Mouse (Mus musculus): ENCODE results near the gene Exosc8. TPM values are rescaled to one million over a fixed set of nuclear protein-coding genes. Genes with fewer than 3 reads are reported as not detected.

The Exosc8 gene
- 10 to 100 TPM; 19.0 to 19.7 TPM for total RNA-seq (2021)
- 10.7 and 19.9 TPM in 2 replicates for polyA plus RNA-seq (2012; rRNA removed)
- long read RNA-seq, transcript Exosc8-201 (11 exons, 1,300 nt): major isoform, 9 of 10 reads
- long read RNA-seq, partial matches to known transcripts: 0 of 10 reads
- long read RNA-seq, other reads (novel, unspliced or antisense): 1 of 10 reads

- under 1% methylated on average over 57 of the region's 65 CpGs for WGBS
- Histone ChIP-seq H3K27me3 (ENCODE audit: control insufficient read depth, insufficient read depth, low read length) (no peaks in the 10 kb centered on the region), H3K36me3 (ENCODE audit: control insufficient read depth, insufficient read depth, low read length) (no peaks in the 10 kb centered on the region), H3K79me2 (replicated peaks; ENCODE audit: control insufficient read depth, insufficient read depth, low read length) (no peaks in the 10 kb centered on the region), H3K27ac (peak within 1 kb of the TSS; percentile 99), H3K9ac (ENCODE audit: low read depth, low read length) (peak within 1 kb of the TSS; percentile 80), H3K4me3 (peak within 1 kb of the TSS; percentile 92), H3K4me1 (ENCODE audit: control insufficient read depth, insufficient read depth, low read length) (peaks cover 1% of the 10 kb centered on the region; the same call in 1 of the 2 replicates)
- peak; percentile 92 to 99 for DNase-seq
- intact Hi-C loops (cut with DNase I): loop anchor here (2.0 kb wide), 2 partner anchors 43 to 71 kb away; partner anchors contain the start of genes Rfxap and Supt20
- TF ChIP-seq CTCF (IDR thresholded peaks at IDR 0.05) (peak; percentile 83), POLR2A (IDR thresholded peaks at IDR 0.05; ENCODE audit: insufficient read depth, low read depth, low read length) (peak; percentile 57), EP300 (IDR thresholded peaks at IDR 0.05; ENCODE audit: insufficient read depth, low read depth, low read length) (no peak)
These were observed at the start of gene Exosc8, which contains the start of gene Alg5 for GRCm38 (mm10) chr3:54735247-54736046. TSS of gene Exosc8 (minus strand) at chr3:54735393. TSS of gene Alg5 (plus strand) at chr3:54735539.

DNA sequence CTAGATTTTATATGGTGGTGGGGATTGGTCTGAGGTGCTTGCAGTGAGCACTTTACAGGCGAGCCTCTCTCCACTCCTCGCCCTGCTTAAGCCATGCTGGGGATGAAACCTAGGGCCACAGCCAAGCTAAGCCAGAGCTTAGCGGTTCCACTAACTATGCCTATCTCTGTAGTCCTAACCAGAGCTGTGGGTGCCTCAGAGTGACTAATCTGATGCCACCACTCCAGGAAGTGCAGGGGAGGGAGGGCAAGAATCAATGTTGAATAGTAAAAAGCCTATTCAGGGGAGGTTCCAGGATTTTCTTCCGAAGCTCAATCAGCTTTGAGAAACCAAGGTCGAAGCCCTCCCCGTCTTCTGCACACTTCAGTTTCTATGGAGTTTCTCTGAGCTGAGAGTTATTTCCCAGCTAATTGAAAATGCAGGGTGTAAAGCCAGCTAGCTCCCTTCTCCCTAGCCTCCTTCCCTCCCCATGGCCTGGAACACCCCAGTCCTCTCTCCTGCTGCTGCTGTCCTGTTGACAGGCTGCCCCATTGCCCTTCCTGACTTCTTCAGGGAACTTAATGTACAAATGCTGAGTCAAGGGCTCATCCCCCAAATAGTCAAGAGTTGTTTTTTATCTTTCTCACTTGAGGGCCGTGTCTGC, 40.9 kb upstream of the Exosc8 start:
- intact Hi-C loops (cut with DNase I): no loop called here
- H3K4me1 ChIP-seq (ENCODE audit: control insufficient read depth, insufficient read depth, low read length): no peaks in the 10 kb centered on the region
- TF ChIP-seq CTCF (IDR thresholded peaks at IDR 0.05) (no peak), POLR2A (IDR thresholded peaks at IDR 0.05; ENCODE audit: insufficient read depth, low read depth, low read length) (no peak), EP300 (IDR thresholded peaks at IDR 0.05; ENCODE audit: insufficient read depth, low read depth, low read length) (no peak)
- DNase-seq: no peak
- 67% methylated on average over 7 of the region's 7 CpGs for WGBS
- no peaks in the 10 kb centered on the region for H3K27me3 ChIP-seq (ENCODE audit: control insufficient read depth, insufficient read depth, low read length)
- no peaks in the 10 kb centered on the region for H3K79me2 ChIP-seq (replicated peaks; ENCODE audit: control insufficient read depth, insufficient read depth, low read length)
- H3K36me3 ChIP-seq (ENCODE audit: control insufficient read depth, insufficient read depth, low read length): no peaks in the 10 kb centered on the region
- H3K4me3 ChIP-seq: no peak overlapping the region
- H3K27ac ChIP-seq: no peak overlapping the region
- H3K9ac ChIP-seq (ENCODE audit: low read depth, low read length): no peak overlapping the region

- TF ChIP-seq POLR2A (IDR thresholded peaks at IDR 0.05; ENCODE audit: insufficient read depth, low read depth, low read length) (no peak), EP300 (IDR thresholded peaks at IDR 0.05; ENCODE audit: insufficient read depth, low read depth, low read length) (no peak), CTCF (IDR thresholded peaks at IDR 0.05) (peak; percentile 25; the same call in 1 of the 2 replicates)
- 85% methylated on average over 6 of the region's 6 CpGs for WGBS
These were observed 38.4 kb upstream of the Exosc8 start for GRCm38 (mm10) chr3:54773613-54774012.

GRCm38 (mm10) chr3:54769349-54770275, 34.4 kb upstream of the Exosc8 start:
- H3K79me2 ChIP-seq (replicated peaks; ENCODE audit: control insufficient read depth, insufficient read depth, low read length): no peaks in the 10 kb centered on the region
- no peak for TF ChIP-seq EP300 (IDR thresholded peaks at IDR 0.05; ENCODE audit: insufficient read depth, low read depth, low read length)
- no peaks in the 10 kb centered on the region for H3K36me3 ChIP-seq (ENCODE audit: control insufficient read depth, insufficient read depth, low read length)
- H3K27ac ChIP-seq: no peak overlapping the region
- H3K27me3 ChIP-seq (ENCODE audit: control insufficient read depth, insufficient read depth, low read length): no peaks in the 10 kb centered on the region
- intact Hi-C loops (cut with DNase I): no loop called here
- no peak overlapping the region for H3K9ac ChIP-seq (ENCODE audit: low read depth, low read length)
- WGBS: 74% methylated on average over 17 of the region's 17 CpGs
- H3K4me3 ChIP-seq: no peak overlapping the region
- no peak for DNase-seq
- H3K4me1 ChIP-seq (ENCODE audit: control insufficient read depth, insufficient read depth, low read length): no peaks in the 10 kb centered on the region

More at GRCm38 (mm10) chr3:54773613-54774012, 38.4 kb upstream of the Exosc8 start:
- H3K36me3 ChIP-seq (ENCODE audit: control insufficient read depth, insufficient read depth, low read length): no peaks in the 10 kb centered on the region
- intact Hi-C loops (cut with DNase I): no loop called here
- H3K27me3 ChIP-seq (ENCODE audit: control insufficient read depth, insufficient read depth, low read length): no peaks in the 10 kb centered on the region
- H3K4me1 ChIP-seq (ENCODE audit: control insufficient read depth, insufficient read depth, low read length): no peaks in the 10 kb centered on the region
- no peak for DNase-seq
- no peak overlapping the region for H3K9ac ChIP-seq (ENCODE audit: low read depth, low read length)
- no peak overlapping the region for H3K4me3 ChIP-seq
- no peaks in the 10 kb centered on the region for H3K79me2 ChIP-seq (replicated peaks; ENCODE audit: control insufficient read depth, insufficient read depth, low read length)
- H3K27ac ChIP-seq: no peak overlapping the region

- Histone ChIP-seq H3K4me3 (no peak overlapping the region), H3K9ac (ENCODE audit: low read depth, low read length) (no peak overlapping the region), H3K79me2 (replicated peaks; ENCODE audit: control insufficient read depth, insufficient read depth, low read length) (no peaks in the 10 kb centered on the region), H3K27me3 (ENCODE audit: control insufficient read depth, insufficient read depth, low read length) (no peaks in the 10 kb centered on the region), H3K36me3 (ENCODE audit: control insufficient read depth, insufficient read depth, low read length) (no peaks in the 10 kb centered on the region), H3K27ac (no peak overlapping the region), H3K4me1 (ENCODE audit: control insufficient read depth, insufficient read depth, low read length) (no peaks in the 10 kb centered on the region)
- TF ChIP-seq POLR2A (IDR thresholded peaks at IDR 0.05; ENCODE audit: insufficient read depth, low read depth, low read length) (no peak), EP300 (IDR thresholded peaks at IDR 0.05; ENCODE audit: insufficient read depth, low read depth, low read length) (no peak), CTCF (IDR thresholded peaks at IDR 0.05) (no peak)
- intact Hi-C loops (cut with DNase I): no loop called here
- WGBS: 74% methylated on average over 8 of the region's 8 CpGs
- DNase-seq: no peak
These were observed 33.4 kb upstream of the Exosc8 start for GRCm38 (mm10) chr3:54768592-54768991.

Measured in heart, adult 2 months (tissue).